8 mouse cellular contexts compared by ENCODE assay signal in the genomic region with DNA sequence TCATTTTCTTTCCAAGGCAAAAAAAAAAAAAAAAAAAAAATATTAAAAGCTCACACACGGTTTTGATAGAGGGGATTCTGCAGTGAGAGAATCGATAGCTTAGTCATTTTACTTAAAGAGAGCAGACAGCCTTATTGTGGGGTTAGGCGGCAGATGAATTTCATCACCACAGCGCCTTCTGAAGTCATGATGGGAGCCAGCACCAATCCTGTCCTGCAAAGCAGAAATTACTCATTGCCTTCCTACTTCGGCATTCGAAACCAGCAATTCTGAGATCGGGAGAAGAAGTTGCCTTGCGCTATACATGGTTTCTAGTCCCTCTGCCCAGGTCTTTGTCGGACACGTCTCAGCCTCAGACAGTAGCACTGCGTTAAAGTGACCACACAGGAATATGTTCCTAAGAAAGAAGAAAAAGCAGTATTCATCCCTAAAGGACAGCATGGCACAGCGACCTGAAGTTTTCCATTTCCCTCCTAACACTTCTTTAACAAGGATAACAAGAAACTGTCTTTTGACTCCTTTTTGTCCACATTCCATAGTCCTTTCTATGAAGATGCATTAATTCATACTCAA.
DNase-seq lines count a peak whose midpoint lies in the region; ATAC-seq and TF ChIP-seq lines count a peak whose summit lies in the region.

No protein-coding gene starts in this region.

- DNase-seq in ovary, postnatal 14 days (ENCODE audit: low spot score) = peak; percentile 11
- DNase-seq in ovary, postnatal 10 days (ENCODE audit: low spot score) = no peak
- DNase-seq in kidney, postnatal 4 days = peak; percentile 16 to 44
- DNase-seq in right cerebral cortex, adult 18-20 months = peak; percentile 50
- DNase-seq in natural killer cell, adult 2 months (ENCODE audit: low spot score in 2 of 2) = no peak

- H3K27ac ChIP-seq in cortical plate, adult 2 months (ENCODE audit: insufficient read depth, low read length) = no peak overlapping the region
- H3K27ac ChIP-seq in heart, embryonic 14.5 days (replicated peaks in 1 of 2; ENCODE audit: control insufficient read depth in 1 of 2, insufficient read depth in 1 of 2, low read depth in 2 of 2, low read length in 2 of 2) = peak overlapping the region in 1 of 2 experiments; percentile 77; a peak in 3 of 4 replicates
- peak overlapping the region; percentile 93 for H3K27ac ChIP-seq in lung, embryonic 15.5 days

- peaks cover 2% of the 10 kb centered on the region; the same call in 1 of the 2 replicates for H3K4me1 ChIP-seq in cortical plate, adult 2 months (ENCODE audit: control insufficient read depth, insufficient read depth, low read length)
- H3K4me1 ChIP-seq in heart, embryonic 14.5 days (ENCODE audit: control insufficient read depth in 2 of 2, insufficient read depth in 2 of 2, low read length in 2 of 2) = peaks cover 2 to 4% of the 10 kb centered on the region in 2 experiments; a peak in 1 of 4 replicates
- H3K4me1 ChIP-seq in lung, embryonic 15.5 days = peaks cover 13% of the 10 kb centered on the region

- no peaks in the 10 kb centered on the region for H3K9me3 ChIP-seq in heart, embryonic 14.5 days (ENCODE audit: control insufficient read depth, low read length)
- no peaks in the 10 kb centered on the region for H3K9me3 ChIP-seq in lung, embryonic 15.5 days

- ATAC-seq in heart, embryonic 14.5 days (ENCODE audit: insufficient number of reproducible peaks, insufficient read depth, low FRiP score, low read depth) = no peak
- peak; percentile 34; the same call in 1 of the 2 replicates for ATAC-seq in lung, embryonic 15.5 days (ENCODE audit: borderline replicate concordance, extremely low read depth, low FRiP score, low TSS enrichment)

- no peak for TF ChIP-seq CTCF in cortical plate, adult 2 months (IDR thresholded peaks at IDR 0.05; ENCODE audit: extremely low read depth, insufficient read depth, low read length)

- 32% methylated on average over 12 of the region's 12 CpGs for WGBS in heart, embryonic 14.5 days
- WGBS in lung, embryonic 15.5 days = 16% methylated on average over 12 of the region's 12 CpGs

- peak overlapping the region; percentile 89 for H3K4me2 ChIP-seq in heart, embryonic 14.5 days (ENCODE audit: low read length)
- H3K4me2 ChIP-seq in lung, embryonic 15.5 days = peak overlapping the region; percentile 83

- no peaks in the 10 kb centered on the region for H3K36me3 ChIP-seq in heart, embryonic 14.5 days (ENCODE audit: control insufficient read depth, insufficient read depth, low read length)
- no peaks in the 10 kb centered on the region for H3K36me3 ChIP-seq in lung, embryonic 15.5 days

- H3K27me3 ChIP-seq in heart, embryonic 14.5 days (ENCODE audit: control insufficient read depth, insufficient read depth, low read length) = no peaks in the 10 kb centered on the region
- no peaks in the 10 kb centered on the region for H3K27me3 ChIP-seq in lung, embryonic 15.5 days

- TF ChIP-seq POLR2A in cortical plate, adult 2 months (IDR thresholded peaks at IDR 0.05; ENCODE audit: extremely low read depth, insufficient read depth, low read length) = no peak

- H3K4me3 ChIP-seq in cortical plate, adult 2 months (ENCODE audit: insufficient read depth, low read length) = peak overlapping the region; percentile 66
- peak overlapping the region; percentile 54 to 56 for H3K4me3 ChIP-seq in heart, embryonic 14.5 days (ENCODE audit: control insufficient read depth in 1 of 2, insufficient read depth in 1 of 2, low read depth in 1 of 2, low read length in 2 of 2)
- peak overlapping the region; percentile 57 for H3K4me3 ChIP-seq in lung, embryonic 15.5 days

- H3K9ac ChIP-seq in heart, embryonic 14.5 days (ENCODE audit: low read length) = peak overlapping the region; percentile 76
- H3K9ac ChIP-seq in lung, embryonic 15.5 days = peak overlapping the region; percentile 45

Comparison
In these comparisons a context has a peak if more than half of its experiments do, and no peak if none do; other contexts are left out.
1. DNase-seq: peak in ovary, postnatal 14 days (single experiment), kidney, postnatal 4 days (2 of 2) and right cerebral cortex, adult 18-20 months (single experiment); none in ovary, postnatal 10 days (single experiment) and natural killer cell, adult 2 months (0 of 2).
2. Peak in every context shown above with its lines, with median percentiles within 50 percentile points of each other: H3K4me3 ChIP-seq.